Mouse (Mus musculus): Measurements from ENCODE around the gene Efcab8. TPM values are rescaled to one million over a fixed set of nuclear protein-coding genes. Genes with fewer than 3 reads are reported as not detected.

The Efcab8 gene
- not detected for polyA plus RNA-seq (2014; fragmentation: Illumina TruSeq; extraction: RNeasy Lipid Tissue Mini Kit (QIAGEN cat#74804); ENCODE audit: low read depth, low replicate concordance)

GRCm38 (mm10) chr2:153779394-153779981 lies at the start of gene Efcab8:
Gene Efcab8, plus strand, starts transcription at chr2:153779931.

GRCm38 (mm10) chr2:153740500-153741436 lies 39.0 kb upstream of the Efcab8 start, which contains the start of gene Mapre1:
Gene Mapre1, plus strand, starts transcription at chr2:153741274.

GRCm38 (mm10) chr2:153870984-153871383 lies 91.3 kb downstream of the Efcab8 start, which contains the start of gene Sun5:
Gene Sun5, minus strand, starts transcription at chr2:153871084.

GRCm38 (mm10) chr2:153874745-153875144 lies 95.0 kb downstream of the Efcab8 start, which contains the start of gene Bpifb2:
Gene Bpifb2, plus strand, starts transcription at chr2:153875045.

Other genes starting within 250 kb of the Efcab8 start
- gene Nol4l, start 250.0 kb upstream of the Efcab8 start, polyA plus RNA-seq (2014; fragmentation: Illumina TruSeq; extraction: RNeasy Lipid Tissue Mini Kit (QIAGEN cat#74804); ENCODE audit: low read depth, low replicate concordance), result 0.45 TPM
- gene Commd7, start 147.2 kb upstream of the Efcab8 start, polyA plus RNA-seq (2014; fragmentation: Illumina TruSeq; extraction: RNeasy Lipid Tissue Mini Kit (QIAGEN cat#74804); ENCODE audit: low read depth, low replicate concordance), result 7.6 TPM
- gene Dnmt3b, start 130.5 kb upstream of the Efcab8 start, polyA plus RNA-seq (2014; fragmentation: Illumina TruSeq; extraction: RNeasy Lipid Tissue Mini Kit (QIAGEN cat#74804); ENCODE audit: low read depth, low replicate concordance), result 1.6 TPM
- gene Dnmt3c, start 83.3 kb upstream of the Efcab8 start, polyA plus RNA-seq (2014; fragmentation: Illumina TruSeq; extraction: RNeasy Lipid Tissue Mini Kit (QIAGEN cat#74804); ENCODE audit: low read depth, low replicate concordance), result not detected
- gene Mapre1, start 38.7 kb upstream of the Efcab8 start, polyA plus RNA-seq (2014; fragmentation: Illumina TruSeq; extraction: RNeasy Lipid Tissue Mini Kit (QIAGEN cat#74804); ENCODE audit: low read depth, low replicate concordance), result 58.4 TPM
- not detected for gene Sun5, start 91.2 kb downstream of the Efcab8 start, polyA plus RNA-seq (2014; fragmentation: Illumina TruSeq; extraction: RNeasy Lipid Tissue Mini Kit (QIAGEN cat#74804); ENCODE audit: low read depth, low replicate concordance)
- gene Bpifb2, start 95.1 kb downstream of the Efcab8 start, polyA plus RNA-seq (2014; fragmentation: Illumina TruSeq; extraction: RNeasy Lipid Tissue Mini Kit (QIAGEN cat#74804); ENCODE audit: low read depth, low replicate concordance), result not detected
- not detected for gene Bpifb6, start 120.5 kb downstream of the Efcab8 start, polyA plus RNA-seq (2014; fragmentation: Illumina TruSeq; extraction: RNeasy Lipid Tissue Mini Kit (QIAGEN cat#74804); ENCODE audit: low read depth, low replicate concordance)
- not detected for gene Bpifb3, start 138.3 kb downstream of the Efcab8 start, polyA plus RNA-seq (2014; fragmentation: Illumina TruSeq; extraction: RNeasy Lipid Tissue Mini Kit (QIAGEN cat#74804); ENCODE audit: low read depth, low replicate concordance)
- gene Bpifb4, start 158.3 kb downstream of the Efcab8 start, polyA plus RNA-seq (2014; fragmentation: Illumina TruSeq; extraction: RNeasy Lipid Tissue Mini Kit (QIAGEN cat#74804); ENCODE audit: low read depth, low replicate concordance), result not detected
- not detected for gene Bpifa6, start 195.0 kb downstream of the Efcab8 start, polyA plus RNA-seq (2014; fragmentation: Illumina TruSeq; extraction: RNeasy Lipid Tissue Mini Kit (QIAGEN cat#74804); ENCODE audit: low read depth, low replicate concordance)
- not detected for gene Bpifa2, start 228.3 kb downstream of the Efcab8 start, polyA plus RNA-seq (2014; fragmentation: Illumina TruSeq; extraction: RNeasy Lipid Tissue Mini Kit (QIAGEN cat#74804); ENCODE audit: low read depth, low replicate concordance)

Measured in liver, adult 10 weeks (tissue).